Mouse (Mus musculus) ES-E14 (cell line): ENCODE results near the gene Dclk3.

Experiments used
- CHD2 ChIP-seq: IDR thresholded peaks from 2 replicates; pipeline ENCODE4 v1.6.1; 2014; ENCODE audit warnings: mild to moderate bottlenecking, low read depth, low read length, inconsistent platforms
- MAFK ChIP-seq: IDR thresholded peaks from 2 replicates; pipeline ENCODE4 v1.6.1; 2014; ENCODE audit warnings: mild to moderate bottlenecking, low read depth, low read length, inconsistent platforms; ENCODE audit not compliant: insufficient read depth

- TF ChIP-seq MAFK (no peak), CHD2 (no peak)
Measured at GRCm38 (mm10) chr9:111405080-111405428, 33.8 kb upstream of the Dclk3 start.
